Mouse (Mus musculus): ENCODE results near the gene Tpm4. TPM values are rescaled to one million over a fixed set of nuclear protein-coding genes. Genes with fewer than 3 reads are reported as not detected.

Gene Tpm4
- polyA plus RNA-seq, 1 experiment from 2014 or later = 849 TPM

DNA sequence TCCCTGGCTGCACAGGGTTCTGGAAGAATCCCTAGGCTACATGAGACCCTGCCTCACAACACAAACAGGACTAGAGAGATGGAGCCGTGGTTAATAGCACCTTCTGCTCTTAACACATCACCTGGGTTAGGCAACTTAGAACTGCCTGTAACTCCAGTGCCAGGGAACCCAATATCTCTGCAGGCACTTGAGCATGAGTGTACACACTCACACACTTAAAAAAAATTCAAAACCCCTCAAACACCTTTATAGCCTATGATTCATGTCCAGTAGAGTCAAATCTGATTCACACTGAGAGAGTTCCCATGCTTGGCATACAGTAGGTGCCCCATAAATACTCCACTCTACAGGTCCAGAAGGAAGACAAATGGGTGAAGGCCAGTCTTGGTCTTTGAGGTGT is 2.4 kb upstream of the Tpm4 start:
- no peak for ATAC-seq (ENCODE audit: insufficient read depth)

DNA sequence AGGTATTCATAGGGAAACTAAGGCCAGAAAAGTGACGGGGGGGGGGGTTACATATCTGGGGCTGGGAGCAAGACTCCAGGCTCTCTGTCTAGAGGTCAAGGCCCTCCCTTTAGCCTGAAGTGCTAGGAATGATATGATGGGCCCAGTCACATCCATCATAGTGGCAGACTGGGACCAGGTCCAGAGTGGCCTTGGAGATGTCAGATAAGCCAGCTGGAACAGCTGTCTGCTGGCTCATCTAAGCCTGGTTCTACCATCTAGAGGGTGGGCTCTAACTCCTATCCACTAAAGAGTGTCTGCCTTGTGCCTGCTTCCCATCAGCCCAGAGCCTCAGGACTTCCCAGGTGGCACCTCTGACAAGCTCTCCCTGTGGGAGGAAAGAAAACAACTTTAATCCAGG is 1.9 kb upstream of the Tpm4 start:
- Histone ChIP-seq H3K27ac (ENCODE audit: low read depth) (peak overlapping the region; percentile 54; the same call in 1 of the 2 replicates), H3K36me3 (ENCODE audit: insufficient read depth) (peaks cover 3% of the 10 kb centered on the region; the same call in 1 of the 2 replicates), H3K4me2 (no peak overlapping the region), H3K27me3 (ENCODE audit: insufficient read depth, low read length) (no peaks in the 10 kb centered on the region), H3K4me3 (ENCODE audit: low read depth, low read length) (no peak overlapping the region), H3K4me1 (ENCODE audit: insufficient read depth) (peaks cover 5% of the 10 kb centered on the region; the same call in 1 of the 2 replicates), H3K9ac (no peak overlapping the region), H3K9me3 (ENCODE audit: low read depth, low read length) (no peaks in the 10 kb centered on the region)
- peak; percentile 73 for DNase-seq
- WGBS = 54% methylated on average over 1 of the region's 1 CpGs
- no peak for ATAC-seq (ENCODE audit: insufficient read depth)
- TF ChIP-seq CTCF (IDR thresholded peaks at IDR 0.05; ENCODE audit: low read depth) = no peak

More for the DNA sequence above, 2.4 kb upstream of the Tpm4 start:
- Histone ChIP-seq H3K4me3 (ENCODE audit: low read depth, low read length) (no peak overlapping the region), H3K27me3 (ENCODE audit: insufficient read depth, low read length) (no peaks in the 10 kb centered on the region), H3K9ac (no peak overlapping the region), H3K4me1 (ENCODE audit: insufficient read depth) (peaks cover 2% of the 10 kb centered on the region; the same call in 1 of the 2 replicates), H3K27ac (ENCODE audit: low read depth) (peak overlapping the region; percentile 43; the same call in 1 of the 2 replicates), H3K9me3 (ENCODE audit: low read depth, low read length) (no peaks in the 10 kb centered on the region), H3K36me3 (ENCODE audit: insufficient read depth) (no peaks in the 10 kb centered on the region), H3K4me2 (no peak overlapping the region)
- no peak for DNase-seq
- no peak for TF ChIP-seq CTCF (IDR thresholded peaks at IDR 0.05; ENCODE audit: low read depth)
- WGBS = 63% methylated on average over 1 of the region's 1 CpGs

DNA sequence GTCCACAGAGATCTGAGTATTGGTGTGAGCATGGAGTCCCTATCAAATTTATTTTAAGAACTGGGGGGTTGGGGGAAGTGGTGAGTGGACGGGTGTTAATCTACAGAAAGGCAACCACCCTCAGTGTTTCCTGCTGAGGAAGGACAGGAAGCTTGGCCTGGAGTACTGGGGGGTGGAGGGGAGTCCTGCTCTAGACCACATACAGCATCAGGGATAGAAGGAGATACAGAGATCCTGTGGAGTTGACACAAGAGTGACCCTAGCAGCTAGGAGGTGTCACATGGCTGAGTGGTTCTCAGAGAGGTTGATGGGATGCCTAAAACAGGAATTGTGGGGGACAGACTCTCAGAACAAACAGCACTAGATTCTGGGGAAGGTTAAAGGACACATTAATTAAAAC is 1.3 kb upstream of the Tpm4 start:
- Histone ChIP-seq H3K27ac (ENCODE audit: low read depth) (peak overlapping the region; percentile 54; the same call in 1 of the 2 replicates), H3K36me3 (ENCODE audit: insufficient read depth) (peaks cover 9% of the 10 kb centered on the region), H3K9ac (no peak overlapping the region), H3K4me3 (ENCODE audit: low read depth, low read length) (no peak overlapping the region), H3K27me3 (ENCODE audit: insufficient read depth, low read length) (no peaks in the 10 kb centered on the region), H3K4me1 (ENCODE audit: insufficient read depth) (peaks cover 5% of the 10 kb centered on the region; the same call in 1 of the 2 replicates), H3K9me3 (ENCODE audit: low read depth, low read length) (no peaks in the 10 kb centered on the region), H3K4me2 (no peak overlapping the region)
- 21% methylated on average over 1 of the region's 1 CpGs for WGBS
- no peak for ATAC-seq (ENCODE audit: insufficient read depth)
- no peak for DNase-seq
- no peak for TF ChIP-seq CTCF (IDR thresholded peaks at IDR 0.05; ENCODE audit: low read depth)

DNA sequence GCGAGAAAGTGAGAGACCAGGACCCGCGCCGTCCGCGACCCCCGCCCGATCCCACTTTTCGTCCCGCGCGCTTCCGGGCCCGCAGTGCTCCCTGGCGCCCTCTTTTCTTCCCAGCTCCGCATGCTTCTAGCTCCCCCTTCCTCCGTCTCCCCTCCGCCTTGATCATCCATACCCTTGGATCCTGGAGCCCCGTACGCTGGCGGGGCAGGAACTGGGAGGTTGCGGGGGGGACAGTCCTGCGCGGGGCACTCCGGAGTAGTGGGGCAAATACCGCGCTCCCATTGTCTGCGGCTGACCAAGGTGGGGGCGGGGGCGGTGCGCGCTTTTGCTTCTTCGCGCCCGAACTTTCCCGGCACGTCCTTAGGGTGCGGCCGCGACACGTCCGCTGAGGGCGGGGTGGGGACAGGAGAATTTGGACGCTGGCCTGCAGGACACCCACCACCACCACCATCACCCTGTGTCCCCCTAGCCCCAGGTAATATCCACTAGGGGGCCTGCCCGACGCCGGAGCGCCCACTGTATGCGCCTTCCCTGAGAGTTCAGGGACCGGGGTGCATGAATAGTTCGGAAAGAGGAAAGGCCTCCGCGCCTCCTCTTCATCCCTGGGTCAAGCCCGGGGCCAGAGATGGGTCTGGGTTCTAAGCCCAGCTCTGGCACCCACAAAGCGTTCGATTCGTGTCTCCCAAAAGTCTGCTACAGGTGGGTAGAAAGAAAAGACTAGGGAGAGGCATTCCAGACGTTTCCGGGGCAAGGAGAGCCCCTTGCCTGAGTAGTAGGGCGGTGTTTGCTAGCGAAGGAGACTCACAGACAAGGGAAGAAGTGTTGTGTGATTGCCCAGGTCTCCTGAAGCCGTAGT is 899 bp downstream of the Tpm4 start:
- H3K4me3 ChIP-seq (ENCODE audit: low read depth, low read length) = peak overlapping the region; percentile 92
- peak; percentile 55 for TF ChIP-seq CTCF (IDR thresholded peaks at IDR 0.05; ENCODE audit: low read depth)
- peak overlapping the region; percentile 96 for H3K9ac ChIP-seq
- H3K4me2 ChIP-seq = peak overlapping the region; percentile 80
- DNase-seq (peak; percentile 69), ATAC-seq (ENCODE audit: insufficient read depth) (peak; percentile 30)
- no peaks in the 10 kb centered on the region for H3K9me3 ChIP-seq (ENCODE audit: low read depth, low read length)
- H3K36me3 ChIP-seq (ENCODE audit: insufficient read depth) = peaks cover 31% of the 10 kb centered on the region
- H3K4me1 ChIP-seq (ENCODE audit: insufficient read depth) = peaks cover 5% of the 10 kb centered on the region; the same call in 1 of the 2 replicates
- no peaks in the 10 kb centered on the region for H3K27me3 ChIP-seq (ENCODE audit: insufficient read depth, low read length)
- WGBS = under 1% methylated on average over 60 of the region's 62 CpGs
- peak overlapping the region; percentile 100 for H3K27ac ChIP-seq (ENCODE audit: low read depth)

DNA sequence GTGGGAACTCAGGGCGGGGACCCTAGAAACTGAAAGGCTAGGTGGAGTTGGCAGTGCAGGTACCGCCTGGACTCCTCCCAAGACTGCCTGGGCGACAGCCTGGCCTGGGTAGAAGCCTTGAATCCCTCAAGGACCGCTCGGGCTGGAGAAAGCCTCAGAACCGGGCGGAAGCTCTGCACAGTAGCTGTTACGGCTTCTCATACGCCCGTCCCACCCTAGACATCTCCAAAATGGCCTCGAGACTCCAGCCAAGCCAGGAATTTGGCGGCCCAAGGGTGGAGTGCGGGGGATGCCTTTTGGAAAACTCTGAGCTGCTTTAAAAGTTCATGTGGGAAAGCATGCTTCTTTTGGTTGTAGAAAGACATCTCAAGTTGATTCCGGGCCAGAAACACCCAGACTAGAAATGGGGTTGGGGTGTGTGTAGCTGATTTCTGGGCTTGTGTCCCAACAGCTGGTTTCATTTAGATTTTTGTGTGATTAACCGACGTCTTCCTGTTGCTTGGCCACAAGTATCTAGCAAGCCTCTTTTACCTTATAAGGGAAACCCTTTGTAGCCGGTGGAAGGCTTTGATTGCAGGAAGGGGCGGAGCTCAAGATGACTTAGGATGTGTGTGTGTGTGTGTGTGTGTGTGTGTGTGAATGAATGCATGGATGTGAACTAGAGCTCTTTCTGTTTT is 1.7 kb downstream of the Tpm4 start:
- Histone ChIP-seq H3K27me3 (ENCODE audit: insufficient read depth, low read length) (no peaks in the 10 kb centered on the region), H3K36me3 (ENCODE audit: insufficient read depth) (peaks cover 38% of the 10 kb centered on the region), H3K4me2 (peak overlapping the region; percentile 80), H3K9me3 (ENCODE audit: low read depth, low read length) (no peaks in the 10 kb centered on the region), H3K4me3 (ENCODE audit: low read depth, low read length) (peak overlapping the region; percentile 92), H3K9ac (peak overlapping the region; percentile 96), H3K4me1 (ENCODE audit: insufficient read depth) (peaks cover 5% of the 10 kb centered on the region; the same call in 1 of the 2 replicates), H3K27ac (ENCODE audit: low read depth) (peak overlapping the region; percentile 100)
- ATAC-seq (ENCODE audit: insufficient read depth) = peak; percentile 78
- TF ChIP-seq CTCF (IDR thresholded peaks at IDR 0.05; ENCODE audit: low read depth) = no peak
- DNase-seq = peak; percentile 97
- WGBS = under 1% methylated on average over 18 of the region's 18 CpGs

DNA sequence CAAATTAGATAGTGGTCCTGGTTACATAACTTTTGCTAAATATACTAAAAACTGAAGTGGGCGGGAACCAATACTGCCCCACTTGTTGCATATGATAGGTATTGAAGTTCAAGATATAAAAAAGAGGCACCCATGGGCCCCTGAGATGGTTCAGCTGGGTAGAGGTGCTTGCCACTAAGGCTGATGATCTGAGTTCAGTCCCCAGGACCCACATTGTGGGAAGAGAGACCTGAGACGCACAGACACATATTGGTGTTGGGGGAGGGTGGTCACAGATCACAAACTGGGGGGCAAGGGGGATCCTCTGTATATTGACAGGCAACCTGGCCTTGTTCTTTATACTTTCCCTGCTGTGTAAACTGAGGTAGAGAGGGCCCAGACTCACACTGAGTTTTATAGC is 2.7 kb downstream of the Tpm4 start:
- Histone ChIP-seq H3K27ac (ENCODE audit: low read depth) (peak overlapping the region; percentile 100), H3K27me3 (ENCODE audit: insufficient read depth, low read length) (no peaks in the 10 kb centered on the region), H3K4me3 (ENCODE audit: low read depth, low read length) (peak overlapping the region; percentile 92; the same call in 1 of the 2 replicates), H3K4me1 (ENCODE audit: insufficient read depth) (peaks cover 5% of the 10 kb centered on the region; the same call in 1 of the 2 replicates), H3K9ac (no peak overlapping the region), H3K9me3 (ENCODE audit: low read depth, low read length) (no peaks in the 10 kb centered on the region), H3K4me2 (peak overlapping the region; percentile 80), H3K36me3 (ENCODE audit: insufficient read depth) (peaks cover 48% of the 10 kb centered on the region)
- DNase-seq (no peak), ATAC-seq (ENCODE audit: insufficient read depth) (no peak)
- no peak for TF ChIP-seq CTCF (IDR thresholded peaks at IDR 0.05; ENCODE audit: low read depth)
- 87% methylated on average over 2 of the region's 2 CpGs for WGBS

DNA sequence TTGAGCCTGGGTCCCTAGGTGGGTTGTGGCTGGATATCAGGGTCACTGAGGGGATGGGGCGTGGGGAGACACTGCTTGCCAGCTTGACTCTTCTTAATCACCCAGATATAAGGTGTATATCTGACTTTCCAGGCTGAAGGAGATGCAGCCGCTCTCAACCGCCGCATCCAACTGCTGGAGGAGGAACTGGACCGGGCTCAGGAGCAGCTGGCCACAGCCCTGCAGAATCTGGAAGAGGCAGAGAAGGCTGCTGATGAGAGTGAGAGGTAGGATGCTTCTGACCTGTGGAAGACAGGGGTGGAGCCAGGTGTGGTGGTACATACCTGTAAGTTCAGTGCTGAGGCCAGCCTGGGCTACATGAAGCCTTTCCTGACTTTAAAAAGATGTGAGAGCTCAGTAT is 3.7 kb downstream of the Tpm4 start:
- H3K27ac ChIP-seq (ENCODE audit: low read depth) = no peak overlapping the region
- ATAC-seq (ENCODE audit: insufficient read depth) (no peak), DNase-seq (no peak)
- H3K4me3 ChIP-seq (ENCODE audit: low read depth, low read length) = no peak overlapping the region
- WGBS = 95% methylated on average over 5 of the region's 5 CpGs
- TF ChIP-seq CTCF (IDR thresholded peaks at IDR 0.05; ENCODE audit: low read depth) = no peak
- H3K9me3 ChIP-seq (ENCODE audit: low read depth, low read length) = no peaks in the 10 kb centered on the region
- H3K9ac ChIP-seq = no peak overlapping the region
- H3K4me2 ChIP-seq = no peak overlapping the region
- H3K36me3 ChIP-seq (ENCODE audit: insufficient read depth) = peaks cover 58% of the 10 kb centered on the region
- peaks cover 5% of the 10 kb centered on the region; the same call in 1 of the 2 replicates for H3K4me1 ChIP-seq (ENCODE audit: insufficient read depth)
- H3K27me3 ChIP-seq (ENCODE audit: insufficient read depth, low read length) = no peaks in the 10 kb centered on the region

All from lung, embryonic 14.5 days (tissue).